Mouse (Mus musculus) liver, postnatal 0 days (tissue): ENCODE data around the gene Olfr651.

Experiments
- CTCF ChIP-seq: sonication (generic); IDR thresholded peaks from 2 replicates; pipeline ENCODE4 v1.5.1; 2016; ENCODE audit warnings: antibody characterized with exemption, low read depth
- EP300 ChIP-seq: IDR thresholded peaks from 2 replicates; pipeline ENCODE4 v1.6.1; 2016; ENCODE audit warnings: antibody characterized with exemption, low read depth, mild to moderate bottlenecking

GRCm38 (mm10) chr7:104586725-104587124 lies 36.8 kb downstream of the Olfr651 start, which contains the start of gene Olfr654:
- TF ChIP-seq CTCF: no peak
- TF ChIP-seq EP300: no peak
